9 mouse cellular contexts compared by ENCODE assay signal in genomic region chr9:44508721-44509486, GRCm38 (mm10). TPM values are rescaled to one million over a fixed set of nuclear protein-coding genes. Genes with fewer than 3 reads are reported as not detected.
DNase-seq lines count a peak whose midpoint lies in the region; ATAC-seq and TF ChIP-seq lines count a peak whose summit lies in the region.
"Had no signal": no experiment of that assay in that cellular context is flagged by ENCODE, and none has a peak within 500 bp of the region (broad histone marks: within the 10 kb centered on the region; RNA-seq: fewer than 3 reads in every experiment).

No protein-coding gene starts in this region.

- peak overlapping the region; percentile 69; the same call in 1 of the 2 replicates for H3K27ac ChIP-seq in hindbrain, postnatal 0 days
- H3K27ac ChIP-seq in midbrain, embryonic 12.5 days (replicated peaks), result no peak overlapping the region

- peaks cover 27% of the 10 kb centered on the region; the same call in 1 of the 2 replicates for H3K36me3 ChIP-seq in hindbrain, postnatal 0 days (ENCODE audit: insufficient read depth, low read length)
- H3K36me3 ChIP-seq in midbrain, embryonic 12.5 days, result peaks cover 43% of the 10 kb centered on the region

- peak overlapping the region; percentile 28; the same call in 1 of the 2 replicates for H3K9ac ChIP-seq in hindbrain, postnatal 0 days (replicated peaks; ENCODE audit: low read length)
- H3K9ac ChIP-seq in midbrain, embryonic 12.5 days (replicated peaks), result peak overlapping the region; percentile 37; the same call in 1 of the 2 replicates

- H3K4me2 ChIP-seq in hindbrain, postnatal 0 days (ENCODE audit: low read depth, low read length), result no peak overlapping the region
- H3K4me2 ChIP-seq in midbrain, embryonic 12.5 days (replicated peaks), result no peak overlapping the region

- peaks cover 16% of the 10 kb centered on the region for H3K4me1 ChIP-seq in hindbrain, postnatal 0 days (ENCODE audit: insufficient read depth, low read length)
- peaks cover 16% of the 10 kb centered on the region for H3K4me1 ChIP-seq in midbrain, embryonic 12.5 days

- TF ChIP-seq CTCF in hindbrain, postnatal 0 days (IDR thresholded peaks at IDR 0.05; ENCODE audit: low read depth), result no peak

- DNase-seq in cerebellum, adult 11 months, result peak; percentile 36
- no peak for DNase-seq in cerebellum, postnatal 4 days (ENCODE audit: low spot score in 2 of 2)
- DNase-seq in ovary, postnatal 36 days (ENCODE audit: low spot score), result peak; percentile 27
- DNase-seq in ovary, postnatal 10 days (ENCODE audit: low spot score), result no peak
- no peak for DNase-seq in hindbrain, postnatal 0 days (ENCODE audit: low spot score)
- no peak for DNase-seq in right cerebral cortex, postnatal 14 days
- DNase-seq in urinary bladder, postnatal 14 days (ENCODE audit: low spot score), result no peak

- no peak for ATAC-seq in hindbrain, postnatal 0 days
- no peak for ATAC-seq in midbrain, embryonic 12.5 days (ENCODE audit: low FRiP score, low read depth)

- H3K4me3 ChIP-seq in hindbrain, postnatal 0 days (ENCODE audit: low read length), result no peak overlapping the region
- H3K4me3 ChIP-seq in midbrain, embryonic 12.5 days, result no peak overlapping the region

- no peaks in the 10 kb centered on the region for H3K27me3 ChIP-seq in hindbrain, postnatal 0 days (ENCODE audit: insufficient read depth, low read length)
- H3K27me3 ChIP-seq in midbrain, embryonic 12.5 days, result peaks cover 13% of the 10 kb centered on the region

- WGBS in hindbrain, postnatal 0 days, result 64% methylated on average over 19 of the region's 19 CpGs
- 84% methylated on average over 19 of the region's 19 CpGs for WGBS in midbrain, embryonic 12.5 days

- no peaks in the 10 kb centered on the region for H3K9me3 ChIP-seq in hindbrain, postnatal 0 days (ENCODE audit: low read length)
- no peaks in the 10 kb centered on the region for H3K9me3 ChIP-seq in midbrain, embryonic 12.5 days
- H3K9me3 ChIP-seq: megakaryocyte, embryonic 14.5 days had no signal

RNA-seq across cellular contexts. Expression of gene Bcl9l, which starts 26.3 kb away (rescaled TPM):
- 32.7 and 44.5 TPM in 2 replicates for total RNA-seq in hindbrain, postnatal 0 days (2014; rRNA removed)
- polyA plus RNA-seq in hindbrain, postnatal 0 days (2015; fragmentation: Nextera tagmentation; extraction: Ambion mirVana), result 7.8 and 8.4 TPM in 2 replicates
- polyA plus RNA-seq in midbrain, embryonic 12.5 days (2016; fragmentation: Nextera tagmentation; extraction: Ambion mirVana), result 10.2 and 10.4 TPM in 2 replicates

RNA-seq across cellular contexts. Expression of gene Cxcr5, which starts 52.8 kb away (rescaled TPM):
- total RNA-seq in hindbrain, postnatal 0 days (2014; rRNA removed), result not detected in 2 replicates
- not detected in 2 replicates for polyA plus RNA-seq in hindbrain, postnatal 0 days (2015; fragmentation: Nextera tagmentation; extraction: Ambion mirVana)
- polyA plus RNA-seq in midbrain, embryonic 12.5 days (2016; fragmentation: Nextera tagmentation; extraction: Ambion mirVana), result not detected in 2 replicates

RNA-seq across cellular contexts. Expression of gene Upk2, which starts 54.1 kb away (rescaled TPM):
- total RNA-seq in hindbrain, postnatal 0 days (2014; rRNA removed), result not detected in 2 replicates
- polyA plus RNA-seq in hindbrain, postnatal 0 days (2015; fragmentation: Nextera tagmentation; extraction: Ambion mirVana), result not detected in 2 replicates
- polyA plus RNA-seq in midbrain, embryonic 12.5 days (2016; fragmentation: Nextera tagmentation; extraction: Ambion mirVana), result not detected in 2 replicates

Comparison
In these comparisons a context has a peak if more than half of its experiments do, and no peak if none do; other contexts are left out.
1. DNase-seq: peak in cerebellum, adult 11 months (single experiment) and ovary, postnatal 36 days (single experiment); none in cerebellum, postnatal 4 days (0 of 2), ovary, postnatal 10 days (single experiment), hindbrain, postnatal 0 days (single experiment), right cerebral cortex, postnatal 14 days (single experiment) and urinary bladder, postnatal 14 days (single experiment).